Mouse (Mus musculus): ENCODE measurements around the gene Patl1.

DNA sequence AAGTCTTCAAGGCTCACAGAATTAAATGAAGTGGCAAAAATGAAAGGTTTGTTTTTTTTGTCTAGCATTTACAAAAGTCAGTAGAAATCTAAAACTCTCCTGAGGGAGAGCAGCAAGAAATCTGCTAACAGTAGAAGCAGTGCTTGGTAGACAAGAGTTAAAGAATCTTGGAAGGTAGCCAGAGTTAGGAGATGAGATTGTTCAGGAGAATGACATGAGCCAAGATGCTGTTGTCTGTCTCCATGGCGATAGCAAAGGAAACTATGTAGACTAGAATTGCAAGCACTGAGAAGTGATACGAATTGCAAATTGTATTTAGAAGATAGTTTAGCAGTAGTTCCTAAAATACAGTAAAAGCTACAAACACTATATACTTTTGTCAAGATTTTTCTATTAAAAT, 3.6 kb downstream of the Patl1 start:
- TF ChIP-seq CTCF (conservative IDR thresholded peaks at IDR 0.05; ENCODE audit: insufficient read depth, insufficient read length, low read depth, low read length) (no peak), POLR2A (IDR thresholded peaks at IDR 0.05; ENCODE audit: low read depth, low read length) (no peak)
